Mouse (Mus musculus) splenic B cell, adult 2 months (primary cell): ENCODE data around the gene Ero1l.

Experiments used
- DNase-seq: peaks from one replicate; pipeline ENCODE4 v3.0.0-alpha.2; 2011; ENCODE audit warnings: low read depth, low spot score
- H3K27me3 ChIP-seq: 2 replicates; pipeline ENCODE4 v1.6.1; 2012; ENCODE audit warnings: mild to moderate bottlenecking, low read length, moderate library complexity, mixed read lengths; ENCODE audit not compliant: control insufficient read depth, poor library complexity, insufficient read depth, severe bottlenecking
- H3K36me3 ChIP-seq: 2 replicates; pipeline ENCODE4 v1.6.1; 2012; ENCODE audit warnings: mild to moderate bottlenecking, low read length, moderate library complexity, mixed read lengths; ENCODE audit not compliant: control insufficient read depth, poor library complexity, insufficient read depth, severe bottlenecking

Ero1l gene

GRCm38 (mm10) chr14:45239042-45239441, 79.5 kb downstream of the Ero1l start:
- DNase-seq, result no peak
- H3K36me3 ChIP-seq, result no peaks in the 10 kb centered on the region
- H3K27me3 ChIP-seq, result no peaks in the 10 kb centered on the region
